Mouse (Mus musculus): ENCODE results near the gene Atg4b.

GRCm38 (mm10) chr1:93825771-93826539 is 74.7 kb downstream of the Atg4b start:
- TF ChIP-seq EP300 (IDR thresholded peaks at IDR 0.05; ENCODE audit: insufficient read depth, low read depth, low read length) (no peak), CTCF (IDR thresholded peaks at IDR 0.05) (no peak)
